Mouse (Mus musculus) inflammation-experienced regulatory T-cells (primary cell): Measurements from ENCODE around the gene Rab5if. TPM values are rescaled to one million over a fixed set of nuclear protein-coding genes. Genes with fewer than 3 reads are reported as not detected.

Experiments
- polyA plus RNA-seq, 2 experiments: library from polyadenylated mRNA; unstranded; fragments of 100-300 nt; shearing (Covaris generic); gene quantifications; one replicate each; pipeline ENCODE4 v1.2.1; 2017

Gene Rab5if
- polyA plus RNA-seq, result 100 to 1,000 TPM; 115 to 123 TPM

GRCm38 (mm10) chr2:156862772-156863486 is at the start of gene Rab5if:
Rab5if (plus strand) TSS chr2:156863128.

DNA sequence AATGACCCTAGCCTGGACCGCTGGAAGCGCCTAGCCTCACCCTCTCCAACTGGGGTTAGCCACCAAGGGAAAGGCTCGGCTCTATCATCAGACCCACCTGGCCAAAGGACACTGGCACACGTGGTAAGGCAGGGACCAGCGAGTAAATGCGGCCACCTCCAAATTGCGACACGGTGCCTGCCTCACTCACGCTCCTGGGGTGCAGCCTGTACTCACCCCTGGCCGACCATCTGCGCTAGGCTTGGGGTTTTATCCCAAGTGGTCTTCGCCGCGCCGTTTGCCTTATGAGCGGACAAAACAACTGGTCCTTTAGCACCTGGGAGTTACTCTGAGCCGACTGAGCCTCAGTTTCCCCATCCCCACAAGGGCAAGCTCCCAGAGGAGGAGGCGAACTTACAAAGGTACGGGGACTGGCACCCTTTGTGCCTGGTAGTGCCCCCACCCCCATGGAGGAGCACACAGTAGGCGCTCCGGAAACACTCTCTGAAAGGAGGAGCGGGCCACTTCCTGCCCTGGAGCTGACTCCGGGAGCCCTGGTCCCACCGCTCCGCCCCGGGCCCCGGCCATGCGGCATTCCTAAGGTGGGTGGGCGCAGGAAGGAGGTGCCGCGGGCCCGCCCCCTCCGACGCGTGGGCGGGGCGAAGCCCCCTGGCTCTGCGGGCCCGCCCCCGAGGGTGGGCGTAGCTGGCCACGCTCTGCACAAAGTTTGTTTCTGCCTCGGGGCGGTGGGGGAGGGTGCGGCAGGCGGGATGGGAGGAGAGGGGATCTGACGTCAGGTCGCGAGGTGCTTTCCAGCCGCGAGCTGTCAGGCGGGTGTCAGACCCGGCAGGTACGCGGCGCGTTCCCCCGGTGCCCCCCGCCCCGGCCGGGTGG is 23.4 kb upstream of the Rab5if start, which contains the start of gene Tgif2:
Gene Tgif2, plus strand, starts transcription at position 689 of the 873 bp plus-strand sequence.

DNA sequence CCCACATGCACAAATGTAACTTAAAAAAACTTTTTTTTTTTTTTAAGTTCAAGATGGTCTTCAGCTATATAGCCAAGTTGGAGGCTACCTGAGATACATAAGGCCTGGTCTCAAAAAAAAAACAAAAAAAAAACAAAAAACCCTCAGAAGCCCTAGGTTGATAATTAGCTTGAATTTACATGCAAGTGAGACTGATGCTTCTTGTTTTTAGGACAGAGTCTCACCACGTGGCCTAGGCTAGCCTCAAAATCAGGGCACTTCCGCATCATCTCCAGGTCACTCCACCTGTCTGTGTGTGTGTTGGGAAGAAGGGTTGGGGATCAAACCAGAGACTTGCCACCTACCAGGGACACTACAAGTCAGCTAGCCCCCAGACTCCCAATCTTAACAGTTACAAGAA is 5.1 kb upstream of the Rab5if start, which contains the start of gene 4930518I15Rik:
Gene 4930518I15Rik, minus strand, starts transcription at position 112 of the 400 bp plus-strand sequence.

GRCm38 (mm10) chr2:156887017-156887416 is 24.1 kb downstream of the Rab5if start, which contains the start of gene Sla2:
Sla2 (minus strand) TSS chr2:156887192.

Other genes starting within 250 kb of the Rab5if start
- gene Dlgap4, start 249.4 kb upstream of the Rab5if start, polyA plus RNA-seq, result 100 to 1,000 TPM in 1 of 2 experiments, 10 to 100 TPM in 1; 87.9 to 101 TPM
- 1 to 10 TPM in 1 of 2 experiments, under 1 TPM in 1; 0.71 to 7.1 TPM for gene Myl9, start 87.7 kb upstream of the Rab5if start, polyA plus RNA-seq
- 10 to 100 TPM; 15.4 to 19.6 TPM for gene Tgif2, start 23.1 kb upstream of the Rab5if start, polyA plus RNA-seq
- 1 to 10 TPM; 5.2 to 7.0 TPM for gene 4930518I15Rik, start 5.2 kb upstream of the Rab5if start, polyA plus RNA-seq
- 10 to 100 TPM; 61.6 to 74.0 TPM for gene Sla2, start 24.1 kb downstream of the Rab5if start, polyA plus RNA-seq
- gene Ndrg3, start 128.9 kb downstream of the Rab5if start, polyA plus RNA-seq, result 100 to 1,000 TPM in 1 of 2 experiments, 10 to 100 TPM in 1; 99.5 to 179 TPM
- 10 to 100 TPM; 13.6 to 19.5 TPM for gene Dsn1, start 144.0 kb downstream of the Rab5if start, polyA plus RNA-seq
- under 1 TPM in 1 of 2 experiments, not detected in 1; 0.29 TPM for gene Soga1, start 216.1 kb downstream of the Rab5if start, polyA plus RNA-seq
- not detected for gene Tldc2, start 223.9 kb downstream of the Rab5if start, polyA plus RNA-seq